ENCODE assay signal across 1 mouse cellular context in genomic region chr1:87770486-87770885, GRCm38 (mm10).
TF ChIP-seq lines count a peak whose summit lies in the region.

No protein-coding gene starts in this region.

TF ChIP-seq in MEL, 35 proteins besides CTCF, POLR2A, EP300 and RAD21 (continued from another document):
- TF ChIP-seq HCFC1 (IDR thresholded peaks at IDR 0.05; ENCODE audit: low read depth, low read length) (no peak), CHD2 (IDR thresholded peaks at IDR 0.05; ENCODE audit: low read length) (no peak), SMC3 (IDR thresholded peaks at IDR 0.05; ENCODE audit: low read depth, low read length) (no peak; the same call in 1 of the 2 replicates), MAFK (IDR thresholded peaks at IDR 0.05; ENCODE audit: borderline replicate concordance, low read depth, low read length) (peak; percentile 41; the same call in 1 of the 2 replicates), MAZ (IDR thresholded peaks at IDR 0.05; ENCODE audit: low read depth, low read length) (no peak), GABPA (IDR thresholded peaks at IDR 0.05; ENCODE audit: low read depth, low read length) (no peak), ZC3H11A (IDR thresholded peaks at IDR 0.05; ENCODE audit: low read depth, low read length) (no peak), GATA1 (IDR thresholded peaks at IDR 0.05; ENCODE audit: low read depth, low read length) (peak; percentile 99), CHD1 (IDR thresholded peaks at IDR 0.05; ENCODE audit: low read depth, low read length) (no peak), POLR2AphosphoS5 (IDR thresholded peaks at IDR 0.05; ENCODE audit: borderline replicate concordance, low read depth, low read length) (no peak), ETS1 (IDR thresholded peaks at IDR 0.05; ENCODE audit: low read depth, low read length) (peak; percentile 92; the same call in 1 of the 2 replicates), TAL1 (IDR thresholded peaks at IDR 0.05; ENCODE audit: low read length) (peak; percentile 98), USF2 (IDR thresholded peaks at IDR 0.05; ENCODE audit: borderline replicate concordance in 1 of 2, insufficient read depth in 1 of 2, low read depth in 1 of 2, low read length in 2 of 2) (no peak), ZMIZ1 (IDR thresholded peaks at IDR 0.05; ENCODE audit: low read depth, low read length) (no peak), MYC (IDR thresholded peaks at IDR 0.05; ENCODE audit: low read depth, low read length) (0 out of 2 replicates have a peak, but pooled peaks have one; percentile 26), MYB (IDR thresholded peaks at IDR 0.05; ENCODE audit: low read depth, low read length) (0 out of 2 replicates have a peak, but pooled peaks have one; percentile 31), NELFE (IDR thresholded peaks at IDR 0.05; ENCODE audit: low read depth, low read length) (no peak), MAX (IDR thresholded peaks at IDR 0.05; ENCODE audit: low read length) (0 out of 2 replicates have a peak, but pooled peaks have one; percentile 14), KAT2A (conservative IDR thresholded peaks at IDR 0.05; ENCODE audit: low read depth, low read length) (no peak), USF1 (IDR thresholded peaks at IDR 0.05; ENCODE audit: low read depth, low read length) (no peak), ZKSCAN1 (IDR thresholded peaks at IDR 0.05; ENCODE audit: low read depth, low read length) (no peak), TBP (IDR thresholded peaks at IDR 0.05; ENCODE audit: low read depth, low read length) (0 out of 2 replicates have a peak, but pooled peaks have one; percentile 37), MEF2A (IDR thresholded peaks at IDR 0.05; ENCODE audit: extremely low read depth, insufficient replicate concordance, low read depth, low read length, poor library complexity, severe bottlenecking) (no peak), NRF1 (IDR thresholded peaks at IDR 0.05; ENCODE audit: insufficient read depth, low read depth, low read length, poor library complexity, severe bottlenecking) (no peak), POLR2AphosphoS2 (IDR thresholded peaks at IDR 0.05; ENCODE audit: low read length) (no peak), BHLHE40 (IDR thresholded peaks at IDR 0.05; ENCODE audit: borderline replicate concordance, low read depth, low read length) (no peak), ZNF384 (IDR thresholded peaks at IDR 0.05; ENCODE audit: low read depth, low read length) (peak; percentile 66), TCF12 (IDR thresholded peaks at IDR 0.05; ENCODE audit: low read depth, low read length) (peak; percentile 96), SIN3A (IDR thresholded peaks at IDR 0.05; ENCODE audit: low read length) (peak; percentile 91)
